9 mouse cellular contexts compared by ENCODE assay signal in the genomic region with DNA sequence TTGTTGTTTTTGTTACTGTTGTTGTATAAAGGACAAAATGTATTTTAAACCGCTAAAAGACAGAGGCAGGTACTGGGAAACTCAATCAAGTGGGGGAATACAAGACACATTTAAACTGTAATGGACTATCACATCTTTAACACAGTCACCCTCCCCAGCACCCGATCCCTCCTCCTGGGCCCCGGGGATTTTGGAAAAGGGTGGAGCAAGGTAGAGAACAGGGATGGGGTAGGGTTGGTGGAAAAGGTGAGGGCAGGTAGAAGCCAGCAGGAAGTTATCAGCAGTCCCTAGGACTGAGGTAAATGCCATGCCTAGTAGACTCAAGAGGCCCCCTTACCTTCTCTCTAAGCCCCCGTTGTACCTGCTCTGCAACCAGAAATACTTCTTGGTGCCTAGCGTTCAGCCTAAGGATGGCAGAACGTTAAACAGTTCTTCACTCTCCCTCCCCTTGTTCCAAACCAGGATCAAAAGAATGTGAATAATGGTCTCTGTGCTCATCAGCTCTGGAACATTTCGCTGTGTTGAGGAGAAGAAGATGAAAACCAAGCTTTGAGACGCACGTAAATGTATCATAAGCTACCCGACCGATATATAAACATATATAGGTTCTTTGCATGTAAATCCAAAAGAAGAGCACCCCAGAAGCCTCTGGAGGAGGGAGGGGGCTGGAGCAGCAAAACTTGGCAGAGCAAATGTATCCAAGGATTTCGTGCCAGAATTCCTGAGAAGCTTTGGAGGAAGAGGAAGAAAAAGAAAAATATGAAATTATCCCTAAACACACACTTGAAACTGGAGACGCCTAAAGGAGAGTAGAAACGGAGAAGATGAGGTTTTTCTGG. TPM values are rescaled to one million over a fixed set of nuclear protein-coding genes. Genes with fewer than 3 reads are reported as not detected.
DNase-seq lines count a peak whose midpoint lies in the region; ATAC-seq and TF ChIP-seq lines count a peak whose summit lies in the region.
"Had no signal": no experiment of that assay in that cellular context is flagged by ENCODE, and none has a peak within 500 bp of the region (broad histone marks: within the 10 kb centered on the region; RNA-seq: fewer than 3 reads in every experiment).

Gene Nlgn1 (minus strand): TSS at position 61 of the 839 bp plus-strand sequence.

- ATAC-seq in kidney, postnatal 0 days (replicated peaks; ENCODE audit: low FRiP score, low read depth), result no peak
- no peak for ATAC-seq in neural tube, embryonic 11.5 days (ENCODE audit: insufficient read depth, low FRiP score, low TSS enrichment)

- H3K9me3 ChIP-seq in kidney, postnatal 0 days (replicated peaks; ENCODE audit: low read length), result no peaks in the 10 kb centered on the region
- no peaks in the 10 kb centered on the region for H3K9me3 ChIP-seq in forebrain, embryonic 10.5 days
- no peaks in the 10 kb centered on the region for H3K9me3 ChIP-seq in neural tube, embryonic 11.5 days (ENCODE audit: control insufficient read depth, low read length)

- no peak for DNase-seq in kidney, postnatal 0 days (ENCODE audit: low spot score)
- no peak for DNase-seq in kidney, postnatal 10 days
- DNase-seq in forebrain, embryonic 10.5 days (ENCODE audit: extremely low spot score, low spot score), result peak; percentile 16
- no peak for DNase-seq in left cerebral cortex, adult 2 months (ENCODE audit: extremely low spot score in 1 of 2, low spot score in 2 of 2)
- DNase-seq in neural tube, embryonic 11.5 days (ENCODE audit: low spot score), result peak; percentile 12
- no peak for DNase-seq in thymus, postnatal 36 days
- no peak for DNase-seq in adrenal gland, adult 18-20 months (ENCODE audit: low spot score in 2 of 2)
- no peak for DNase-seq in kidney, postnatal 14 days

- no peaks in the 10 kb centered on the region; the same call in none of the 2 replicates for H3K4me1 ChIP-seq in kidney, postnatal 0 days (replicated peaks; ENCODE audit: insufficient read depth, low read length)
- H3K4me1 ChIP-seq in forebrain, embryonic 10.5 days, result peaks cover 27% of the 10 kb centered on the region
- no peaks in the 10 kb centered on the region for H3K4me1 ChIP-seq in neural tube, embryonic 11.5 days (ENCODE audit: control insufficient read depth, insufficient read depth, low read length)
- H3K4me1 ChIP-seq: megakaryocyte, embryonic 14.5 days had no signal

- no peak within 1 kb of the TSS for H3K27ac ChIP-seq in kidney, postnatal 0 days
- H3K27ac ChIP-seq in forebrain, embryonic 10.5 days, result peak within 1 kb of the TSS; percentile 85
- H3K27ac ChIP-seq in left cerebral cortex, adult 2 months, result peak within 1 kb of the TSS; percentile 96
- no peak within 1 kb of the TSS for H3K27ac ChIP-seq in neural tube, embryonic 11.5 days (ENCODE audit: low read depth, low read length)

- peak within 1 kb of the TSS; percentile 82 for H3K4me2 ChIP-seq in kidney, postnatal 0 days (ENCODE audit: low read length)
- H3K4me2 ChIP-seq in neural tube, embryonic 11.5 days (ENCODE audit: low read depth), result peak within 1 kb of the TSS; percentile 95

- 1% methylated on average over 14 of the region's 14 CpGs for WGBS in kidney, postnatal 0 days
- 1% methylated on average over 14 of the region's 14 CpGs for WGBS in forebrain, embryonic 10.5 days
- WGBS in neural tube, embryonic 11.5 days, result 3% methylated on average over 14 of the region's 14 CpGs

- H3K9ac ChIP-seq in kidney, postnatal 0 days (ENCODE audit: low read depth, low read length), result no peak within 1 kb of the TSS
- H3K9ac ChIP-seq in neural tube, embryonic 11.5 days (ENCODE audit: low read length), result peak within 1 kb of the TSS; percentile 69

- intact Hi-C loops in left cerebral cortex, adult 2 months (cut with DNase I), result loop anchor here (5.0 kb wide), 6 partner anchors 100 to 500 kb away; no protein-coding TSS in a partner anchor

- H3K36me3 ChIP-seq in kidney, postnatal 0 days (ENCODE audit: insufficient read depth, low read length), result no peaks in the 10 kb centered on the region
- no peaks in the 10 kb centered on the region for H3K36me3 ChIP-seq in forebrain, embryonic 10.5 days (replicated peaks)
- H3K36me3 ChIP-seq in neural tube, embryonic 11.5 days (ENCODE audit: control insufficient read depth, insufficient read depth, low read length), result no peaks in the 10 kb centered on the region

- H3K4me3 ChIP-seq in kidney, postnatal 0 days (replicated peaks; ENCODE audit: low read depth, low read length), result peak within 1 kb of the TSS; percentile 44
- H3K4me3 ChIP-seq in forebrain, embryonic 10.5 days, result peak within 1 kb of the TSS; percentile 71
- H3K4me3 ChIP-seq in left cerebral cortex, adult 2 months, result peak within 1 kb of the TSS; percentile 79
- peak within 1 kb of the TSS; percentile 63 for H3K4me3 ChIP-seq in neural tube, embryonic 11.5 days (ENCODE audit: low read depth, low read length)
- H3K4me3 ChIP-seq: megakaryocyte, embryonic 14.5 days had no signal

- TF ChIP-seq CTCF in kidney, postnatal 0 days (IDR thresholded peaks at IDR 0.05; ENCODE audit: low read depth), result no peak
- no peak; the same call in 1 of the 2 replicates for TF ChIP-seq CTCF in left cerebral cortex, adult 2 months (IDR thresholded peaks at IDR 0.05)

- H3K27me3 ChIP-seq in kidney, postnatal 0 days (ENCODE audit: insufficient read depth, low read length), result peaks cover 19% of the 10 kb centered on the region; the same call in 1 of the 2 replicates
- H3K27me3 ChIP-seq in forebrain, embryonic 10.5 days (ENCODE audit: poor library complexity, severe bottlenecking), result peaks cover 63% of the 10 kb centered on the region
- H3K27me3 ChIP-seq in neural tube, embryonic 11.5 days (ENCODE audit: control insufficient read depth, insufficient read depth, low read length), result peaks cover 21% of the 10 kb centered on the region

RNA-seq across cellular contexts. Expression of gene Nlgn1, which starts in this region (rescaled TPM):
- polyA plus RNA-seq in kidney, postnatal 0 days (2015; fragmentation: Nextera tagmentation; extraction: Ambion mirVana), result 0.93 and 1.2 TPM in 2 replicates
- 2.3 TPM in 2 replicates for polyA plus RNA-seq in forebrain, embryonic 10.5 days (2016; fragmentation: Nextera tagmentation; extraction: Ambion mirVana)
- total RNA-seq in left cerebral cortex, adult 2 months (2021), result 100 to 1,000 TPM; 108 to 114 TPM
- 3.6 and 5.1 TPM in 2 replicates for polyA plus RNA-seq in neural tube, embryonic 11.5 days (2014; fragmentation: Nextera tagmentation; extraction: Ambion mirVana)
- total RNA-seq in adrenal gland, adult 18-20 months (2021), result under 1 TPM; 0.51 to 0.53 TPM

Comparison
In these comparisons a context has a peak if more than half of its experiments do, and no peak if none do; other contexts are left out.
1. RNA of gene Nlgn1 (total RNA-seq): 108 to 114 TPM in left cerebral cortex, adult 2 months; 0.51 to 0.53 TPM in adrenal gland, adult 18-20 months; every median in the first group is over 10 times any median in the second.
2. DNase-seq: peak in forebrain, embryonic 10.5 days (single experiment) and neural tube, embryonic 11.5 days (single experiment); none in kidney, postnatal 0 days (single experiment), kidney, postnatal 10 days (single experiment), left cerebral cortex, adult 2 months (0 of 2), thymus, postnatal 36 days (0 of 2), adrenal gland, adult 18-20 months (0 of 2) and kidney, postnatal 14 days (single experiment).
3. H3K27ac ChIP-seq: peak in forebrain, embryonic 10.5 days (single experiment) and left cerebral cortex, adult 2 months (single experiment); none in kidney, postnatal 0 days (single experiment) and neural tube, embryonic 11.5 days (single experiment).
4. Peak in every context shown above with its lines, with median percentiles within 50 percentile points of each other: H3K4me3 ChIP-seq.